Mouse (Mus musculus) kidney, embryonic 14.5 days (tissue): ENCODE data around the gene Foxo4. TPM values are rescaled to one million over a fixed set of nuclear protein-coding genes. Genes with fewer than 3 reads are reported as not detected.
A peak's percentile ranks its signal among the peaks of the same experiment; 100 is the strongest.

Source experiments
- ATAC-seq: fragments of 200-750 bp; cut with Nextera tagmentation; 2 replicates; pipeline ENCODE4 v1.8.0; 2017; ENCODE audit warnings: moderate number of reproducible peaks, mild to moderate bottlenecking, moderate TSS enrichment, moderate library complexity; ENCODE audit not compliant: low FRiP score, low TSS enrichment
- H3K27ac ChIP-seq: fragments of 300-500 bp; sonication (generic); 2 replicates; pipeline ENCODE4 v1.5.1; 2014; ENCODE audit warnings: low read depth, mild to moderate bottlenecking, low read length, moderate library complexity, mixed read lengths
- H3K27me3 ChIP-seq: fragments of 300-500 bp; sonication (generic); 2 replicates; pipeline ENCODE4 v1.6.1; 2014; ENCODE audit warnings: mild to moderate bottlenecking, low read length; ENCODE audit not compliant: control insufficient read depth, insufficient read depth
- H3K36me3 ChIP-seq: fragments of 300-500 bp; sonication (generic); 2 replicates; pipeline ENCODE4 v1.6.1; 2014; ENCODE audit warnings: low read length, mixed read lengths; ENCODE audit not compliant: control insufficient read depth, insufficient read depth
- H3K4me1 ChIP-seq: fragments of 300-500 bp; sonication (generic); 2 replicates; pipeline ENCODE4 v1.6.1; 2014; ENCODE audit warnings: low read length, mixed read lengths; ENCODE audit not compliant: control insufficient read depth, insufficient read depth
- H3K4me2 ChIP-seq: fragments of 300-500 bp; sonication (generic); replicated peaks from 2 replicates; pipeline ENCODE4 v1.6.1; 2014; ENCODE audit warnings: low read depth, mild to moderate bottlenecking, low read length
- H3K4me3 ChIP-seq: fragments of 300-500 bp; sonication (generic); 2 replicates; pipeline ENCODE4 v1.5.1; 2014; ENCODE audit warnings: mild to moderate bottlenecking, low read length
- H3K9ac ChIP-seq: fragments of 300-500 bp; sonication (generic); 2 replicates; pipeline ENCODE4 v1.6.1; 2014; ENCODE audit warnings: low read depth, mild to moderate bottlenecking, low read length, moderate library complexity
- H3K9me3 ChIP-seq: fragments of 300-500 bp; sonication (generic); 2 replicates; pipeline ENCODE4 v1.6.1; 2016; ENCODE audit warnings: low read length; ENCODE audit not compliant: control insufficient read depth
- WGBS: fragments of 180-500 bp; shearing (Covaris S2); extraction: QIAGEN DNeasy Blood & Tissue Kit; methylation state at CpG from one replicate; pipeline ENCODE4 v1.1.7; 2014; 5-methylcytosine and 5-hydroxymethylcytosine counted together
- polyA plus RNA-seq: library from polyadenylated mRNA; unstranded; fragments of >200 nt; fragmentation: Nextera tagmentation; extraction: Ambion mirVana; gene quantifications from 2 replicates; pipeline ENCODE4 v1.2.1, GENCODE M21; 2014

Foxo4 gene
- polyA plus RNA-seq = 3.9 and 6.3 TPM in 2 replicates

GRCm38 (mm10) chrX:101253952-101254729 lies at the start of gene Foxo4:
Foxo4 (plus strand) TSS chrX:101254528.
- 26% methylated on average over 47 of the region's 47 CpGs for WGBS
- H3K4me2 ChIP-seq = peak within 1 kb of the TSS; percentile 60
- peak within 1 kb of the TSS; percentile 70 for H3K9ac ChIP-seq
- peak; percentile 90 for ATAC-seq
- no peaks in the 10 kb centered on the region for H3K4me1 ChIP-seq
- no peaks in the 10 kb centered on the region for H3K27me3 ChIP-seq
- peak within 1 kb of the TSS; percentile 42; the same call in 1 of the 2 replicates for H3K27ac ChIP-seq
- peak within 1 kb of the TSS; percentile 53 for H3K4me3 ChIP-seq
- no peaks in the 10 kb centered on the region; the same call in 1 of the 2 replicates for H3K9me3 ChIP-seq
- H3K36me3 ChIP-seq = peaks cover 5% of the 10 kb centered on the region; the same call in 1 of the 2 replicates

- Histone ChIP-seq H3K36me3 (no peaks in the 10 kb centered on the region; the same call in 1 of the 2 replicates), H3K27me3 (no peaks in the 10 kb centered on the region), H3K9me3 (no peaks in the 10 kb centered on the region), H3K27ac (peak within 1 kb of the TSS; percentile 59; the same call in 1 of the 2 replicates), H3K4me2 (peak within 1 kb of the TSS; percentile 51), H3K4me1 (no peaks in the 10 kb centered on the region), H3K9ac (peak within 1 kb of the TSS; percentile 64), H3K4me3 (peak within 1 kb of the TSS; percentile 57)
- peak; percentile 97 for ATAC-seq
- 21% methylated on average over 55 of the region's 55 CpGs for WGBS
Observed at GRCm38 (mm10) chrX:101221834-101222795, 32.2 kb upstream of the Foxo4 start, which contains the start of gene Snx12. Snx12 (minus strand) TSS chrX:101222563.

GRCm38 (mm10) chrX:101222796-101223162 lies 31.5 kb upstream of the Foxo4 start:
- Histone ChIP-seq H3K9me3 (no peaks in the 10 kb centered on the region), H3K4me3 (peak overlapping the region; percentile 57), H3K36me3 (no peaks in the 10 kb centered on the region; the same call in 1 of the 2 replicates), H3K9ac (no peak overlapping the region), H3K4me2 (peak overlapping the region; percentile 36), H3K27me3 (no peaks in the 10 kb centered on the region), H3K4me1 (no peaks in the 10 kb centered on the region), H3K27ac (no peak overlapping the region)
- 36% methylated on average over 7 of the region's 7 CpGs for WGBS
- ATAC-seq = no peak; the same call in 1 of the 2 replicates

DNA sequence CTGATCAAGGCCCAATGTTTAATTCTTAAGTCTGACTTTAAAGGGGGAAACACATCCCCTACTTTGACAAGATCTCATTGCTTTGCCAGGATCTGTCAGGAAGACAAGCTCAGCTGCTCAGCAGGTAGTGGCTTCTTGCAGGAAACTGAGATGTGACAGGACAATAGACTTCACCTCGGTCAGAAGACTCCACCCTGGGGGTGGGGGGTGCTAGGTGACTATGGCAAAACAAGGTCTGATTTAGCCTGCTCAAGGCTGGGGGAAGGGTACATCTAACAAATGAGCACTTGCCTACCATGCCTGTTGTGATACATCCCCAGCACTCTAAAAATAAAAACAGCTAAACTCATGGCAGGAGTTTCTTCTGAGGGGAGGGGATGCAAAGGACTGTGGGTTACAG lies 9.3 kb upstream of the Foxo4 start:
- Histone ChIP-seq H3K4me3 (no peak overlapping the region), H3K9ac (no peak overlapping the region), H3K4me1 (no peaks in the 10 kb centered on the region), H3K4me2 (no peak overlapping the region), H3K27ac (no peak overlapping the region), H3K36me3 (no peaks in the 10 kb centered on the region), H3K27me3 (no peaks in the 10 kb centered on the region), H3K9me3 (no peaks in the 10 kb centered on the region)
- no peak for ATAC-seq
- 24% methylated on average over 1 of the region's 1 CpGs for WGBS

DNA sequence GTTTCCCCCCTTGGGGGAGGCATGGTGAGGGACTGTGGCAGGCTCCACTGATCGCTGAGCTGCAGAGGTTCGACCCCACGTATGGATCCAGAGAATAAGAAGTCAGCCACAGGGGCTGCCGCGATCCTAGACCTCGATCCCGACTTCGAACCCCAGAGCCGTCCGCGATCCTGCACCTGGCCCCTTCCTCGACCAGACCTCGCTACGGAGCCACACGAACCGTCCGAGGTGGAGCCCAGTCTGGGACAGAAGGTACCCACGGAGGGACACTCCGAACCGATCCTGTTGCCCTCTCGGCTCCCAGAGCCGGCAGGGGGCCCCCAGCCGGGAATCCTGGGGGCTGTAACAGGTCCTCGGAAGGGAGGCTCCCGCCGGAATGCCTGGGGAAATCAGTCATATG lies 412 bp downstream of the Foxo4 start:
- Histone ChIP-seq H3K27ac (no peak overlapping the region), H3K9ac (peak overlapping the region; percentile 70), H3K4me2 (peak overlapping the region; percentile 60), H3K27me3 (no peaks in the 10 kb centered on the region), H3K4me3 (peak overlapping the region; percentile 53), H3K4me1 (no peaks in the 10 kb centered on the region), H3K36me3 (peaks cover 5% of the 10 kb centered on the region; the same call in 1 of the 2 replicates), H3K9me3 (no peaks in the 10 kb centered on the region; the same call in 1 of the 2 replicates)
- no peak; the same call in 1 of the 2 replicates for ATAC-seq
- WGBS = 15% methylated on average over 26 of the region's 26 CpGs

DNA sequence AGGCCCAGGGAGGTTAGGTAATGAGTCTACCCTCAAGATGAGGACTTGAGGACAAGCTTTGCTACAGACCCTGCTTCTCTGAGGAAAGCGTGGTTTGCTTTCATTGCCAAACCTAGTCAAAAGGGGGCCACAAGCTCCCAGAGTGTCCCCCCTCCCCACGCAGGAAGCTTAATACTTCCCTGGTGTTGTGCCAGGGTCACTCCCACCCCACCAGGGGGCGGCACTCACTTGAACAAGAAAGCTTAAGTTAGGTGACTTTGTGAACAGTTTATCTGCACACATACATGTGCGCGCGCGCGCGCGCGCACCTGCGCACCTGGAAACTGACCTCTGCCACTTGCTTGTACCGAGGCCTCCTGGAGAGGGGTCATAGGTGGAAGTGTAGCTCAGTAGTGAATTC lies 2.3 kb downstream of the Foxo4 start:
- Histone ChIP-seq H3K27ac (no peak overlapping the region), H3K4me3 (peak overlapping the region; percentile 53; the same call in 1 of the 2 replicates), H3K36me3 (peaks cover 5% of the 10 kb centered on the region; the same call in 1 of the 2 replicates), H3K9me3 (no peaks in the 10 kb centered on the region; the same call in 1 of the 2 replicates), H3K4me1 (peaks cover 4% of the 10 kb centered on the region; the same call in 1 of the 2 replicates), H3K9ac (no peak overlapping the region), H3K4me2 (peak overlapping the region; percentile 60), H3K27me3 (no peaks in the 10 kb centered on the region)
- no peak for ATAC-seq
- 81% methylated on average over 13 of the region's 13 CpGs for WGBS

GRCm38 (mm10) chrX:101260441-101261325 lies 6.4 kb downstream of the Foxo4 start:
- 33% methylated on average over 11 of the region's 13 CpGs for WGBS
- H3K4me2 ChIP-seq = no peak overlapping the region; the same call in 1 of the 2 replicates
- H3K4me3 ChIP-seq = no peak overlapping the region
- H3K36me3 ChIP-seq = peaks cover 5% of the 10 kb centered on the region; the same call in 1 of the 2 replicates
- H3K9me3 ChIP-seq = no peaks in the 10 kb centered on the region
- ATAC-seq = peak; percentile 87
- H3K4me1 ChIP-seq = peaks cover 11% of the 10 kb centered on the region; the same call in 1 of the 2 replicates
- H3K27me3 ChIP-seq = no peaks in the 10 kb centered on the region
- H3K9ac ChIP-seq = 0 out of 2 replicates have a peak overlapping the region, but pooled peaks have one; percentile 23
- peak overlapping the region; percentile 84 for H3K27ac ChIP-seq

DNA sequence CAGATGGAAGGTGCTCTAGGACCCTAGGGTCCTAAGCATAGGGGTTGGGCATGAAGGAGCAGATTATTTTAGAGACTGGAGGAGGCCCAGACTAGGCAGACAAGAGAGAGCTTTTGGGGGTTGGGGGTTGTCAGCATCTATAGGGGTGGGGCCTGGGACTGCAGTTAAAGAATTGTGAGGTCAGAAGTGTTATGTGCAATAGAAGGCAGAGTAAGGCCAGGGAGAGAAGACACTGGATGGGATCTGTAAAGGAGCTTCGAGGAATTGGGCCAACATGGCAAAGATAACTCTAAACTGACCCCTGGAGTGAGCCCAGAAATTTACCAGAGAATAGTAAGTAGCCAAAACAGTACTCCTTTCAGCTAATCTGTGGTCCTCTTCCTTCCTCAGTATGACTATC lies 9.6 kb downstream of the Foxo4 start, which contains the start of gene Gm614:
Gene Gm614 (minus strand): TSS at position 101 of the 400 bp plus-strand sequence.
- 85% methylated on average over 1 of the region's 1 CpGs for WGBS
- no peak within 1 kb of the TSS for H3K27ac ChIP-seq
- peaks cover 11% of the 10 kb centered on the region; the same call in 1 of the 2 replicates for H3K4me1 ChIP-seq
- H3K36me3 ChIP-seq = no peaks in the 10 kb centered on the region
- no peak for ATAC-seq
- H3K9me3 ChIP-seq = no peaks in the 10 kb centered on the region
- no peak within 1 kb of the TSS for H3K4me3 ChIP-seq
- no peak within 1 kb of the TSS for H3K9ac ChIP-seq
- H3K27me3 ChIP-seq = no peaks in the 10 kb centered on the region; the same call in 1 of the 2 replicates
- no peak within 1 kb of the TSS for H3K4me2 ChIP-seq
